Mouse (Mus musculus): ENCODE measurements around the gene Ago4.
A peak's percentile ranks its signal among the peaks of the same experiment; 100 is the strongest.

Ago4 gene

GRCm38 (mm10) chr4:126473031-126473430 lies 60.2 kb downstream of the Ago4 start:
- no peak for DNase-seq (ENCODE audit: low spot score in 2 of 2)

GRCm38 (mm10) chr4:126469334-126469733 lies 63.9 kb downstream of the Ago4 start:
- no peak for DNase-seq (ENCODE audit: low spot score in 2 of 2)

- DNase-seq (ENCODE audit: low spot score in 2 of 2): no peak
Measured at GRCm38 (mm10) chr4:126468925-126469324, 64.3 kb downstream of the Ago4 start.

- DNase-seq (ENCODE audit: low spot score in 2 of 2): peak; percentile 87 to 93
Measured at GRCm38 (mm10) chr4:126468285-126468901, 64.9 kb downstream of the Ago4 start, which contains the start of gene Ago1. TSS of gene Ago1 (minus strand) at chr4:126468583.

GRCm38 (mm10) chr4:126467721-126468284 lies 65.5 kb downstream of the Ago4 start:
- DNase-seq (ENCODE audit: low spot score in 2 of 2): peak; percentile 27 to 42

GRCm38 (mm10) chr4:126466251-126466750 lies 67.0 kb downstream of the Ago4 start:
- DNase-seq (ENCODE audit: low spot score in 2 of 2): no peak

GRCm38 (mm10) chr4:126465843-126466242 lies 67.4 kb downstream of the Ago4 start:
- DNase-seq (ENCODE audit: low spot score in 2 of 2): no peak

GRCm38 (mm10) chr4:126464892-126465235 lies 68.4 kb downstream of the Ago4 start:
- no peak for DNase-seq (ENCODE audit: low spot score in 2 of 2)

GRCm38 (mm10) chr4:126464189-126464891 lies 68.9 kb downstream of the Ago4 start:
- DNase-seq (ENCODE audit: low spot score in 2 of 2): no peak

GRCm38 (mm10) chr4:126455441-126455840 lies 77.8 kb downstream of the Ago4 start:
- DNase-seq (ENCODE audit: low spot score in 2 of 2): no peak

- DNase-seq (ENCODE audit: low spot score in 2 of 2): no peak
Measured at GRCm38 (mm10) chr4:126454547-126455254, 78.6 kb downstream of the Ago4 start.

- DNase-seq (ENCODE audit: low spot score in 2 of 2): no peak
Measured at GRCm38 (mm10) chr4:126450268-126450667, 83.0 kb downstream of the Ago4 start.

- no peak for DNase-seq (ENCODE audit: low spot score in 2 of 2)
Measured at GRCm38 (mm10) chr4:126447126-126447525, 86.1 kb downstream of the Ago4 start.

- no peak for DNase-seq (ENCODE audit: low spot score in 2 of 2)
Measured at GRCm38 (mm10) chr4:126444528-126444927, 88.7 kb downstream of the Ago4 start.
